Mouse (Mus musculus) heart, embryonic 12.5 days (tissue): ENCODE measurements around the gene Sorbs1. TPM values are rescaled to one million over a fixed set of nuclear protein-coding genes. Genes with fewer than 3 reads are reported as not detected.
A peak's percentile ranks its signal among the peaks of the same experiment; 100 is the strongest.

Source experiments
- ATAC-seq: fragments of 200-750 bp; cut with Nextera tagmentation; 2 replicates; pipeline ENCODE4 v1.8.0; 2017; ENCODE audit warnings: moderate TSS enrichment, moderate library complexity; ENCODE audit not compliant: insufficient number of reproducible peaks, low FRiP score
- H3K27ac ChIP-seq: fragments of 300-500 bp; sonication (generic); 2 replicates; pipeline ENCODE4 v1.5.1; 2016; ENCODE audit warnings: mild to moderate bottlenecking, moderate library complexity; ENCODE audit not compliant: poor library complexity, severe bottlenecking
- H3K27me3 ChIP-seq: fragments of 300-500 bp; sonication (generic); replicated peaks from 2 replicates; pipeline ENCODE4 v1.6.1; 2016; ENCODE audit warnings: mild to moderate bottlenecking, moderate library complexity
- H3K36me3 ChIP-seq: fragments of 300-500 bp; sonication (generic); 2 replicates; pipeline ENCODE4 v1.6.1; 2016; ENCODE audit warnings: mild to moderate bottlenecking, moderate library complexity
- H3K4me1 ChIP-seq: fragments of 300-500 bp; sonication (generic); replicated peaks from 2 replicates; pipeline ENCODE4 v1.6.1; 2016; ENCODE audit warnings: mild to moderate bottlenecking
- H3K4me2 ChIP-seq: fragments of 300-500 bp; sonication (generic); 2 replicates; pipeline ENCODE4 v1.6.1; 2016; ENCODE audit warnings: mild to moderate bottlenecking, moderate library complexity
- H3K4me3 ChIP-seq: fragments of 300-500 bp; sonication (generic); 2 replicates; pipeline ENCODE4 v1.5.1; 2016; ENCODE audit warnings: mild to moderate bottlenecking
- H3K9ac ChIP-seq: fragments of 300-500 bp; sonication (generic); 2 replicates; pipeline ENCODE4 v1.6.1; 2016; ENCODE audit warnings: mild to moderate bottlenecking, moderate library complexity
- H3K9me3 ChIP-seq: fragments of 300-500 bp; sonication (generic); replicated peaks from 2 replicates; pipeline ENCODE4 v1.6.1; 2016; ENCODE audit warnings: mild to moderate bottlenecking, moderate library complexity
- WGBS: fragments of 180-500 bp; shearing (Covaris S2); methylation state at CpG from one replicate; pipeline ENCODE4 v1.1.7; 2016; 5-methylcytosine and 5-hydroxymethylcytosine counted together
- polyA plus RNA-seq: library from polyadenylated mRNA; unstranded; fragments of >200 nt; fragmentation: Nextera tagmentation; extraction: Ambion mirVana; gene quantifications from 2 replicates; pipeline ENCODE4 v1.2.1, GENCODE M21; 2016

Sorbs1 gene
- polyA plus RNA-seq, 1 experiment from 2014 or later: 86.6 TPM

DNA sequence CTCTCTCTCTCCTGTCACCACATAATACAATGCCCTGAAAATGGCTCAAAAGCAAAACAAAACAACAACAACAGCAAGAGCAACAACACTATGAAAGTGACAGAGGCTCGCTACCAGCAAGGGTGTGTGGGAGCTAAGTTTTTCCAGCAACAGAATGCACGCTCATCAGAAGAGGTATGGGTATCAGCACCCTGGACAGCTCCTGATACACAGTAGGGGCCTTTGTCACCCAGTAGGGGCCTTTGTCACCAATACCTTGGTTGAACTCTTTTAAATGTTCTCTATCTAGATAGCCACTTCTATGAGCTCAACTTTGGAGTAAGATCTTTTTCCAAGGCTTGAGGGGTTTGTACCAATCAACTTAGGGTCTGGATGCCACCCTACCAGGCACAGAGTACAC lies 138.9 kb downstream of the Sorbs1 start:
- H3K27me3 ChIP-seq: no peaks in the 10 kb centered on the region
- peaks cover 14% of the 10 kb centered on the region for H3K36me3 ChIP-seq
- no peak overlapping the region for H3K9ac ChIP-seq
- peaks cover 48% of the 10 kb centered on the region for H3K4me1 ChIP-seq
- no peak overlapping the region for H3K4me3 ChIP-seq
- H3K27ac ChIP-seq: no peak overlapping the region
- H3K9me3 ChIP-seq: no peaks in the 10 kb centered on the region
- 92% methylated on average over 2 of the region's 2 CpGs for WGBS
- ATAC-seq: no peak
- no peak overlapping the region for H3K4me2 ChIP-seq

- Histone ChIP-seq H3K27ac (no peak overlapping the region), H3K36me3 (peaks cover 17% of the 10 kb centered on the region), H3K4me3 (no peak overlapping the region), H3K9me3 (no peaks in the 10 kb centered on the region), H3K9ac (no peak overlapping the region), H3K4me2 (no peak overlapping the region), H3K4me1 (peaks cover 59% of the 10 kb centered on the region), H3K27me3 (no peaks in the 10 kb centered on the region)
- ATAC-seq: no peak
- 91% methylated on average over 5 of the region's 5 CpGs for WGBS
These were observed 140.9 kb downstream of the Sorbs1 start for GRCm38 (mm10) chr19:40372679-40373078.

GRCm38 (mm10) chr19:40371866-40372265 lies 141.7 kb downstream of the Sorbs1 start:
- 78% methylated on average over 4 of the region's 4 CpGs for WGBS
- ATAC-seq: no peak
- Histone ChIP-seq H3K36me3 (peaks cover 17% of the 10 kb centered on the region), H3K4me3 (no peak overlapping the region), H3K4me1 (peaks cover 57% of the 10 kb centered on the region), H3K4me2 (no peak overlapping the region), H3K27me3 (no peaks in the 10 kb centered on the region), H3K9ac (no peak overlapping the region), H3K27ac (0 out of 2 replicates have a peak overlapping the region, but pooled peaks have one; percentile 9), H3K9me3 (no peaks in the 10 kb centered on the region)

- no peak overlapping the region for H3K9ac ChIP-seq
- no peaks in the 10 kb centered on the region for H3K27me3 ChIP-seq
- 24% methylated on average over 18 of the region's 18 CpGs for WGBS
- H3K36me3 ChIP-seq: peaks cover 16% of the 10 kb centered on the region
- H3K4me2 ChIP-seq: peak overlapping the region; percentile 7; the same call in 1 of the 2 replicates
- H3K4me1 ChIP-seq: peaks cover 65% of the 10 kb centered on the region
- H3K9me3 ChIP-seq: no peaks in the 10 kb centered on the region
- no peak overlapping the region for H3K4me3 ChIP-seq
- peak overlapping the region; percentile 77 for H3K27ac ChIP-seq
- ATAC-seq: peak; percentile 76
These were observed 143.4 kb downstream of the Sorbs1 start for GRCm38 (mm10) chr19:40369852-40370811.

GRCm38 (mm10) chr19:40368517-40368916 lies 145.1 kb downstream of the Sorbs1 start:
- ATAC-seq: no peak
- Histone ChIP-seq H3K4me2 (no peak overlapping the region), H3K9me3 (peaks cover under 1% of the 10 kb centered on the region; the same call in 1 of the 2 replicates), H3K27ac (peak overlapping the region; percentile 77), H3K27me3 (no peaks in the 10 kb centered on the region), H3K4me1 (peaks cover 69% of the 10 kb centered on the region), H3K36me3 (peaks cover 32% of the 10 kb centered on the region), H3K4me3 (no peak overlapping the region), H3K9ac (no peak overlapping the region)
- WGBS: 64% methylated on average over 2 of the region's 2 CpGs

- H3K4me2 ChIP-seq: peak overlapping the region; percentile 20; the same call in 1 of the 2 replicates
- H3K4me3 ChIP-seq: no peak overlapping the region
- WGBS: 38% methylated on average over 11 of the region's 11 CpGs
- peaks cover 70% of the 10 kb centered on the region for H3K4me1 ChIP-seq
- peaks cover 41% of the 10 kb centered on the region for H3K36me3 ChIP-seq
- H3K9ac ChIP-seq: 0 out of 2 replicates have a peak overlapping the region, but pooled peaks have one; percentile 50
- peaks cover 2% of the 10 kb centered on the region; the same call in 1 of the 2 replicates for H3K9me3 ChIP-seq
- H3K27me3 ChIP-seq: no peaks in the 10 kb centered on the region
- peak; percentile 27; the same call in 1 of the 2 replicates for ATAC-seq
- H3K27ac ChIP-seq: peak overlapping the region; percentile 74
These were observed 147.2 kb downstream of the Sorbs1 start for GRCm38 (mm10) chr19:40366163-40366941.

GRCm38 (mm10) chr19:40365137-40365536 lies 148.4 kb downstream of the Sorbs1 start:
- Histone ChIP-seq H3K36me3 (peaks cover 49% of the 10 kb centered on the region), H3K9ac (no peak overlapping the region), H3K4me2 (no peak overlapping the region), H3K27ac (no peak overlapping the region; the same call in 1 of the 2 replicates), H3K4me3 (no peak overlapping the region), H3K9me3 (peaks cover 2% of the 10 kb centered on the region; the same call in 1 of the 2 replicates), H3K4me1 (peaks cover 59% of the 10 kb centered on the region), H3K27me3 (no peaks in the 10 kb centered on the region)
- ATAC-seq: no peak
- 91% methylated on average over 5 of the region's 5 CpGs for WGBS

DNA sequence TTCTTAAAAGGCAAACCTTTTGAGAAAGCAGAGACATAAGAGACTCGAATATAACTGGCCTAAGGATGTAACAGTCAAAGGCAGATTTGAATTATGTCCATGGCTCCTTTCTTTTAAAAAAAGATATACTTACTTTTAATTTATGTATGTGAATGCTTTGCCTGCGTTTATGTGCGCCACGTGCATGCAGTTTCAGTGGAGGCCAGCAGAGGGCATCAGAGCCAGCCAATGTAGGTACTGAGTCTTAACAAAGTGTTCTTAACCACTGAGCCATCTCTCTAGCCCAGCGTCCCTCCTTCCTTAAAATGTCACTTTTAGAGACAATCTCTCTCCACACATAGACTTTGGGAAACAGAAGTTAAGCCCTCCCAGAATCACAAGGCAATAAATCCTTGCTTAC lies 150.1 kb downstream of the Sorbs1 start:
- WGBS: 95% methylated on average over 5 of the region's 5 CpGs
- peaks cover 46% of the 10 kb centered on the region for H3K36me3 ChIP-seq
- H3K9me3 ChIP-seq: peaks cover 2% of the 10 kb centered on the region; the same call in 1 of the 2 replicates
- H3K9ac ChIP-seq: no peak overlapping the region
- no peak overlapping the region for H3K4me2 ChIP-seq
- H3K27me3 ChIP-seq: no peaks in the 10 kb centered on the region
- no peak overlapping the region for H3K27ac ChIP-seq
- ATAC-seq: no peak
- H3K4me3 ChIP-seq: no peak overlapping the region
- peaks cover 46% of the 10 kb centered on the region for H3K4me1 ChIP-seq

- no peak for ATAC-seq
- Histone ChIP-seq H3K9me3 (peaks cover 2% of the 10 kb centered on the region; the same call in 1 of the 2 replicates), H3K4me2 (no peak overlapping the region), H3K27ac (no peak overlapping the region), H3K4me3 (no peak overlapping the region), H3K9ac (no peak overlapping the region), H3K36me3 (peaks cover 46% of the 10 kb centered on the region), H3K27me3 (no peaks in the 10 kb centered on the region), H3K4me1 (peaks cover 35% of the 10 kb centered on the region)
- WGBS: 77% methylated on average over 12 of the region's 12 CpGs
These were observed 151.2 kb downstream of the Sorbs1 start for GRCm38 (mm10) chr19:40362203-40362865.

- Histone ChIP-seq H3K9me3 (peaks cover 2% of the 10 kb centered on the region; the same call in 1 of the 2 replicates), H3K4me1 (peaks cover 36% of the 10 kb centered on the region), H3K9ac (no peak overlapping the region), H3K27me3 (no peaks in the 10 kb centered on the region), H3K27ac (no peak overlapping the region), H3K4me2 (no peak overlapping the region), H3K4me3 (no peak overlapping the region), H3K36me3 (peaks cover 41% of the 10 kb centered on the region)
- no peak for ATAC-seq
- 79% methylated on average over 5 of the region's 5 CpGs for WGBS
These were observed 153.7 kb downstream of the Sorbs1 start for GRCm38 (mm10) chr19:40359712-40360394.
